Mouse (Mus musculus): Measurements from ENCODE around the gene Gzmk.

The Gzmk gene

DNA sequence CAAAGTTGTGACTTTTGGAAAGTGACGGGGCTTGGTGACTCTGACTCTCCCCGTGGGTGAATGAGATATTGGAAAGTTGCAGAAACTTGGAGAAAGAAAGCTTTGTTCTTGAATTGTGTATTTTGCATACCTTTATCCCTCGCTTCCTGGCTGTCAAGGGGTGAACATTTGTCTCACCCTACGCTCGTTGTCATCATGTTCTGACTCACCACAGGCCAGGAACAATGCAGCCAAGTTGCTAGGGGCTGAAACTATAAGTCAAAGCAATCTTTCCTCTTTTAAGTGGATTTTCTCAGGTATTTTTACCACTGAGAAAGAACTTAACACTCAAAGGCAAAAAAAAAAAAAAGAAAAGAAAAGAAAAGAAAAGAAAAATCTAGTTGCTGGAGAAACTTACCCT lies 22.6 kb downstream of the Gzmk start:
- no peak for DNase-seq (ENCODE audit: low spot score in 2 of 2)

DNA sequence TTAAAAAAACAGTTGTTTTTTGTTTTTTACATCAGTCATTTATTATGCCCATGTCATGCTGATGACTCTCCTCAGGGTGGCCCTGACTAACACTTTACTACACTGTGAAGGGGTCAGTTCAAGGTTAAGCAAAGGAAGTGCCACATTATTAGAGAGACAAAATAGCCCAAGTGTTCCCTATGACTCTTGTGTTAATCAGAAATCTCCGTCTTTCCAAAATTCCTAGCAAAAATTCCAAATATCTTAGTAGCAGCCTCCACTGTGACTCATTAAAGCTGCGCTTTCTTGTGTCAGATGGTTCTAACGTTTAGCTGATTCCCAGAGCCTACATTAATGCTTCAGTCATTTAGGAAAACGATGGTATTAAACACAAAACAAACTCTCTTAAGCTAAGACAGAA lies 23.5 kb downstream of the Gzmk start:
- DNase-seq (ENCODE audit: low spot score in 2 of 2), result no peak

- no peak for DNase-seq (ENCODE audit: low spot score in 2 of 2)
These were observed 24.1 kb downstream of the Gzmk start for GRCm38 (mm10) chr13:113201631-113202030.

GRCm38 (mm10) chr13:113200726-113201125 lies 25.0 kb downstream of the Gzmk start:
- no peak for DNase-seq (ENCODE audit: low spot score in 2 of 2)

DNA sequence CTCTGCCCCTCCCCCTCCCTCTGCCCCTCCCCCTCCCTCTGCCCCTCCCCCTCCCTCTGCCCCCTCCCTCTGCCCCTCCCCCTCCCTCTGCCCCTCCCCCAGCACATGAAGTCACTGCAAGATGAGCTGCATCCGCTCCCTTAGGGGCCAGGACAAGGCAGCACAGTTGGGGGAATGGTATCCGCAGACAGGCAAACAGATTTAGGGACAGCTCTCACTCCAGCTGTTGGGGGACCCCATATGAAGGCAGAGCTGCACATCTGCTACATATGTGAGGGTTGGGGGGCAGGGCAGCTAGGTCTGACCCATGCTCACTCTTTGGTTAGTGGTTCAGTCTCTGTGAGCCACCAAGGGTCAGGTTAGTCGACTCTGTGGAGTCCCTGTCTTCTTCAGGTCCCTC lies 26.4 kb downstream of the Gzmk start:
- no peak for DNase-seq (ENCODE audit: low spot score in 2 of 2)

DNA sequence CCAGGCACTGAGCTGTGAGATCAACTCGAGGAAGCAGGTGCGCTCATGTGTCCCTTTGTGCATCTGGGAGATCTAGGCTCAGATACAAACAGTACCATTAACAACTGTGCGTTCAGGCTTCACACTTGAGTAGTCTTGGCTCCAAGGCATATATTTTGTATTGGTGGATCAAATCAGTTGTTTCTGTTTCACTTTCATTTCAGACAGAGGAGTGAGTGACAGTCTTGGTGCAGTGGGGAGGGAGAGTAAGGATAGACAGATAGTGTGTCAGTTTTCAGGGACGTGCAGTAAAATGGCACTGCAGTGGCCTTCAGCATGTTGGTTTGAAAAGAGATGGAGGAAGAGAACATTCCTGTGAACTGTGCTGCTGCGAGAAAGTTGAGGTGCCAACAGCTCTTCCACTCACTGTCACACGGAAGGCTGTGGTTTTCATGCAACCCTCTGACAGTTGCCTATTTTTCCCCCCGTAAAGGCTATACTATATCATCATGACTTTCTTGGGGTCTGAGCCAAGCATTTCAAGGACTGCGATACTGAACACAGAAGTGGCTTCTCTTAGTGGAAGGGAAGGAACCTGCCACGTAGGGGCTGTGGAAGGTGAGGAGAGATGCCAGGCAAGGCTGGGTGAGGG lies 27.7 kb downstream of the Gzmk start:
- no peak for DNase-seq (ENCODE audit: low spot score in 2 of 2)

GRCm38 (mm10) chr13:113196808-113197674 lies 28.7 kb downstream of the Gzmk start:
- no peak for DNase-seq (ENCODE audit: low spot score in 2 of 2)

DNA sequence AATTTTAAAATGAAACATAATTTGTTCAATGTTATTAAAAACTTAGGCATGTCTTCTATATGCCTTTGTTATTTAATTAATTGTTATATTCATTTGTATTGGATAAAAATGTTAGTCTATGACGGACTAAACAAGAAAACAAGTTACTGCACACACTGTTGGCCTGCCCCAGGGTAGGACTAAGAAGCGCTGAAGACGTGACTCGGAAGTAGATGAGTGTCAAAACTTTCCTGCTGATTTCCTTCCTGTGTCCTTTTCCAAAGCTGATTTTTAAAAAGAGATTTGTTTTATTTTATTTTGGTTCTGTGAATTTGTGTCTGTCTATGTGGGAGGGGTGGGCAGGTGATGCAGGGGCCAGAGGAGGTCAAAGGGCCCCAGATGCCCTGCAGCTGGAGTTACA lies 42.0 kb downstream of the Gzmk start:
- no peak for DNase-seq (ENCODE audit: low spot score in 2 of 2)

GRCm38 (mm10) chr13:113183310-113183709 lies 42.4 kb downstream of the Gzmk start:
- DNase-seq (ENCODE audit: low spot score in 2 of 2), result no peak

GRCm38 (mm10) chr13:113174162-113174561 lies 51.5 kb downstream of the Gzmk start:
- DNase-seq (ENCODE audit: low spot score in 2 of 2), result peak in 1 of 2 experiments; percentile 20

- DNase-seq (ENCODE audit: low spot score in 2 of 2), result no peak
These were observed 55.5 kb downstream of the Gzmk start for GRCm38 (mm10) chr13:113170256-113170655.

- no peak for DNase-seq (ENCODE audit: low spot score in 2 of 2)
These were observed 57.6 kb downstream of the Gzmk start for GRCm38 (mm10) chr13:113168018-113168534.

DNA sequence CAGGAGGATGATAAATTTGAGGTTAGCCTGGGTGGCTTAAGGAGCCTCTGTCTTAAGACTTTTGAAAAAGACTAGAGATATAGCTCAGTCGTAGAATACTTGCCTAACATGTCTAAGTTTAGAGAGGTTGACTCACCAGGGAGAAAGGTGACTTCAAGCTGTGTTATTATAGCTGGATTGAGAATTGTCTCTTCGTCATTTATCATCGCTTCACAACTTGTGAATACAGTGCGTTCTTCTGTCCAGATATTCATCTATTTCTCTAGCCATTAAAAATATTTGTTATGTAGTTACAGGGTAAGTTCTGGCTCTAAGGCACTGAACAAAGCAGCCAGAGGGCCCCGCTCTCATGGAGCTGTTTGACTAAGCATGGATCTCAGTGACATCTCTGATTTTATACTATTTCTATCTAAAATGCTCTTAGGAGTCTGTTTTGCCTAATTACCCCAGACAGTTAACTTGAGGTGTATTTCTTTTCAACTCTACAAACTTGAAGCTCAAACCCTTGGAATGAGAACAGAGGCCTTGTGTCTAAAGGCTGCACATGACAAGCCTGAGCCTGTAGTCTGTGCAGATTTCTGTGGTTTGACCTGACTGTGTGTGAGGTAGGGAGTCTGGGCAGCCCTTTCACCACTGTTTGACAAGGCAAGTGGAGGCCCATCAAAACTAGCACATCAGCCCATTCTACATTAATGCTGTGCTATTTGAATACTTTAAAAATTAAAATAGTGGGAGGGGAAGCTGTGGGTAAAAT lies 61.3 kb downstream of the Gzmk start:
- DNase-seq (ENCODE audit: low spot score in 2 of 2), result no peak

DNA sequence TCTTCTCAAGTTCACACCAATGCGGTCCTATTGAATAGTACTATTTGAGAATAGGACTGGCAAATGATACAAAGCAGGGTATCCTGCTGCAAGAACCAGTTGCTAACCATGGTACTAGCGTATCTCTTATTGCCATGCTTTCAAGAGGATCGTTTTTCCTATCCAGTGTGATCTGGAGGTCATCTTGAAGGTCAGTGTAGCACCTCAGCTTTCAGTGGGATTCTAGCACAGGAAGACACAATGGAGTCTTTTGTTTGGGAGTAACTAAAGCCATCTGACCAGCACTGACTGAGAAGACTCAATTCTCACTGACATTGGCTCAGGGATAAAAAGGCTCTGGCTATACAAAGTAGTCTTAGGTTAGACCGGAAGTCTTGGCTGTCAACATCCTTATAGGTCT lies 74.2 kb downstream of the Gzmk start:
- DNase-seq (ENCODE audit: low spot score in 2 of 2), result no peak

- no peak for DNase-seq (ENCODE audit: low spot score in 2 of 2)
These were observed 86.1 kb downstream of the Gzmk start for GRCm38 (mm10) chr13:113139597-113139996.

GRCm38 (mm10) chr13:113129974-113130373 lies 95.7 kb downstream of the Gzmk start:
- DNase-seq (ENCODE audit: low spot score in 2 of 2), result peak in 1 of 2 experiments; percentile 22
